Mouse (Mus musculus) E14TG2a.4 (cell line): ENCODE measurements around the gene Ces1d.
"Not testable (repeated sequence)": the region's sequence is repeated elsewhere in the genome, so short reads cannot be mapped to it uniquely, and the experiment has no call there.

Experiments used
- H3K27me3 ChIP-seq: 2 replicates; pipeline ENCODE4 v1.6.1; 2014; ENCODE audit warnings: low read length, control low read depth; ENCODE audit not compliant: insufficient read depth
- H3K36me3 ChIP-seq: 2 replicates; pipeline ENCODE4 v1.6.1; 2014; ENCODE audit warnings: low read length, control low read depth; ENCODE audit not compliant: insufficient read depth
- H3K4me1 ChIP-seq: replicated peaks from 2 replicates; pipeline ENCODE4 v1.6.1; 2014; ENCODE audit warnings: low read depth, low read length, control low read depth
- H3K4me3 ChIP-seq: replicated peaks from 2 replicates; pipeline ENCODE4 v1.5.1; 2014; ENCODE audit warnings: mild to moderate bottlenecking, low read length
- H3K9me3 ChIP-seq: 2 replicates; pipeline ENCODE4 v1.6.1; 2014; ENCODE audit warnings: low read length, control low read depth
- CTCF ChIP-seq: conservative IDR thresholded peaks from 2 replicates; pipeline ENCODE4 v1.5.1; 2014; ENCODE audit warnings: low read length
- NANOG ChIP-seq: IDR thresholded peaks from 2 replicates; pipeline ENCODE4 v1.6.1; 2014; ENCODE audit warnings: borderline replicate concordance, low read length, mixed read lengths
- POU5F1 ChIP-seq: IDR thresholded peaks from 2 replicates; pipeline ENCODE4 v1.6.1; 2014; ENCODE audit warnings: low read length, borderline replicate concordance

The Ces1d gene

DNA sequence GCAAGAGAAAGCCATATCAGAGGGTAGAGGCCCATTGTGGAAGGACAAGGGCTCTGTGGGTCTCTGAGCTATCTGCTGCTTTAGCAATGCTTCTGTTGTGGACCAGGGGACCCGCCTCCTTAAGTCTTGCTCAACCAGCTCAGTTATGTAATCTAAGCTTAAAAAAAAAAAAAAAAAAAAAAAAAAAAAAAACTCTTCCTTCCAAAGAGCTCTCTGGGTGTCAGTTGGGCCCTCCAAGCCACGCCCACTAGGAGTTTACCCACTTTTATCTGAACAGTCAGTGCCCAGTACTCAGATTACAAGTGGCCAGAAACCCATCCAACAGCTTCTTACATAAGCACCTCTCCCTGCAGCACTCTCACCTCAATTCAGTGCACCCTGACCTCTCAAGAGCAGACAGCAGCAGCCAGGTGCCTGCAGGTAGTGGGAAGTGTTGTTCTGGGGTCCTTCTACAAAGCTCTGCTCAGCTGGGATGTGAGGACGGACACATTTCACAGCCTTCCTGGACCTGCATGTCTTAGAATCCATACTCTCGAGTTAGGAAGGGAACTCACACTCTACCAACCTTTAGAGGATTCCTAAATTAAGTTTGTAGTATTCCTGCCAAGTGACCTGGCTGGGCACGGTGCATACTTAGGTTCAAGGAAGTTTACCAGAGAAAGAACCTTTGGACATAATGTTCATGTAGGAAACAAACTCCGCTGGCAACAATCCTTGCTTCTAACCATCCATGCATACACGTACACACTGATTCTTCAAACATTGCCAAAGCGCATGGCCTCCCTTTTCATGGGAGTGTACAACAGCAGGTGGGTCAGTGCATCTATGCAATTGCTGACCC lies at the start of gene Ces1d:
Ces1d (minus strand) TSS at position 154 of the 841 bp plus-strand sequence.
- Histone ChIP-seq H3K36me3 (no peaks in the 10 kb centered on the region), H3K4me3 (no peak within 1 kb of the TSS)

DNA sequence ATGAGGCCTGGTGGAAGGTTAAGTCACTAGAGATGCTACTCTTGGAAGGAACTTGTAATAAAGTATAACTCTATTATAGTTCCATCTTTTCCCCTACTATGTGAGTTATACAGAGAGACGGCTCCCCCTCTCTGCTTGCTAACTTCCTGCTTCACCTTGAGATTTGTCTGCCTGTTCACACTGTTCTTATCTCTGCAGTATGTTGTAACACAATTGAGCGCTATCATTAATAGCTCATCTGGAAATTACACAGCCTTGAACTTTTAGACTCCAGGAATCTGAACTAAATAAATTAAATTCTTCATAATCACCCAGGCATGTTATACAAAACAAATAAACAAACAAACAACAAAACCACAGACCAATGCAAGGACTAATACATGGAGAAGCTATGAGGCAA lies 48.4 kb upstream of the Ces1d start:
- H3K4me3 ChIP-seq, result no peak overlapping the region
- H3K27me3 ChIP-seq, result no peaks in the 10 kb centered on the region
- TF ChIP-seq POU5F1, result no peak
- TF ChIP-seq CTCF, result no peak
- no peak for TF ChIP-seq NANOG
- H3K9me3 ChIP-seq, result no peaks in the 10 kb centered on the region
- H3K36me3 ChIP-seq, result no peaks in the 10 kb centered on the region
- no peaks in the 10 kb centered on the region for H3K4me1 ChIP-seq

More for the DNA sequence above, at the start of gene Ces1d:
- Histone ChIP-seq H3K9me3 (no peaks in the 10 kb centered on the region), H3K27me3 (no peaks in the 10 kb centered on the region), H3K4me1 (no peaks in the 10 kb centered on the region)
- TF ChIP-seq POU5F1 (no peak), CTCF (no peak), NANOG (no peak)

DNA sequence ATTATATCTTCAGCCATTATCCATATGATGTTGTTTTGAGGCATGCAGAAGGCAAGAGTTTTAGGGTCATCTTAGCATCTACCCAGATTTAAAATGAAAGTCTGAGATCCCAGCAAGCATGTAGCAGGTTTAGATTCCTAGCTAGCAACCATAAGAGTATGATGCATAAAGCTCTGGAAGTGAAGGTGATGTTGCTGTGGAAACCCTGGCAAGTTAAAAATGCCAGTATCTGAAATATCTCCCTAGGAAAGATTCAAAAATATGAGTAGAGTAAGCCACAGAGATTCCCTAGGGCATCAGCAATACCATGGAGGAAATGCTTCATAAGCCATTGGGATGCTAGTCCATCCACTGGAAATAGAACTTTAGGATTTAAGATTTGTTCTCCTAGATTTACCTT lies 42.2 kb upstream of the Ces1d start:
- Histone ChIP-seq H3K4me3 (no peak overlapping the region), H3K27me3 (no peaks in the 10 kb centered on the region), H3K36me3 (no peaks in the 10 kb centered on the region), H3K9me3 (peaks cover 22% of the 10 kb centered on the region), H3K4me1 (no peaks in the 10 kb centered on the region)
- TF ChIP-seq POU5F1, result no peak
- TF ChIP-seq NANOG, result no peak
- no peak for TF ChIP-seq CTCF

DNA sequence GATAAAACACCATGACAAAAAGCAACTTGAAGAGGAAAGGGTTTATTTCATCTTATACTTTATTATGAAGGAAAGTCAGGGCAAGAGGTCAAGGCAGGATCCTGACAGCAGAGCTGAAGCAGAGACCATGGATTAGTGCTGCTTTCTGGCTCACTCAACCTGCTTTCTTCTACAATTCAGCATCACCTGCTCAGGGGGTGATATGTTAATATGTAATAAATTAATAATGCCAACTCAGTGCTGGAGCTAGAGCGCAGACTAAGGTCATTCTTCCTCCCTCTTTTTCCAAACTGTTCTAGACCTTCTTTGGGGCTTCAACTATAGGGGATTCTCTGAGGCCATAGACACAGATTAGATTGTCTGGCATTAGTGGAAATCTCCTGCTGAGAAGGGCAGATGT lies 38.0 kb upstream of the Ces1d start:
- Histone ChIP-seq H3K27me3 (no peaks in the 10 kb centered on the region), H3K4me3 (no peak overlapping the region), H3K4me1 (no peaks in the 10 kb centered on the region), H3K9me3 (peaks cover 22% of the 10 kb centered on the region), H3K36me3 (no peaks in the 10 kb centered on the region)
- TF ChIP-seq CTCF, result no peak
- no peak for TF ChIP-seq NANOG
- no peak for TF ChIP-seq POU5F1

GRCm38 (mm10) chr8:93234706-93235105 lies 37.1 kb upstream of the Ces1d start:
- Histone ChIP-seq H3K4me1 (no peaks in the 10 kb centered on the region), H3K9me3 (peaks cover 22% of the 10 kb centered on the region), H3K4me3 (no peak overlapping the region), H3K27me3 (no peaks in the 10 kb centered on the region), H3K36me3 (no peaks in the 10 kb centered on the region)
- TF ChIP-seq CTCF (no peak), POU5F1 (no peak)

DNA sequence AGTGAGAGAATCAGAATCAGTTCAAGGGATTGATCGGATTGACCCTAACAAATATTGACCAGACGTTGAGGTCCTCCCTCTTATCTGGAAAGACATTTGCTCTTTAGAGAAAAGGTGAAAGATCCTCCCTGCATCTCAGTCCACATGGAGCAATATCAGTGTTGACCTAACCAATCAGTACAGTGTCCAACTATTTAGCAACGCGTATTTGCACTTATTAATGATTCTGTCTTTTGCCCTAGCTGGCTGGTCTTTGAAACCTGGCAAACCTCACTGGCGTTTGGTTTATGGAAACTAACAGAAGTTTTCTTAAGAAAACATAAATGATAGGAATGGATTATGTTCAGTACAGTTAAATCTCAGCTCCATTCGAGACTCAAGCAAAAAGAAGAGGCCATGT lies 36.4 kb upstream of the Ces1d start:
- no peaks in the 10 kb centered on the region for H3K27me3 ChIP-seq
- no peaks in the 10 kb centered on the region for H3K36me3 ChIP-seq
- no peak for TF ChIP-seq NANOG
- no peak for TF ChIP-seq CTCF
- no peak for TF ChIP-seq POU5F1
- H3K9me3 ChIP-seq, result peaks cover 21% of the 10 kb centered on the region
- no peaks in the 10 kb centered on the region for H3K4me1 ChIP-seq
- no peak overlapping the region for H3K4me3 ChIP-seq

DNA sequence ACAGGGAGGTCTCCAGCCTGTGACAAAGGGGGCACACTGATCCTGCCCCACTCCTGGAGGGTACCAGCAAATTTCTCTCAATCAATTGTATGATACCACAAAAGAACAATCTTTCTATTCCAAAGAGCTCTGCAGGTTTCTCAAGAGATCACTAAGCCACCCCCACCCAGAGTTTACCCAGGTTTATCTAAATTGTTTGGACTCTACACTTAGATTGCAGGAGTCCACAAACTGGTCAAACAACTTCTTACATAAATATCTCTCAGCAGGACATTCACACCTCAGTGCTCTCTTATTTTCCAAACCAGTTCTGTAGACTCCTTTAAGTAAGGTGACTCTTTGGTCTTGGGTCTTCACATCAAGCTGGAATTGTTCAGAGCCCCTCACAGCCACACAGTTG lies 31.8 kb upstream of the Ces1d start, which contains the start of gene Ces1e:
Ces1e (minus strand) TSS at position 174 of the 400 bp plus-strand sequence.
- H3K4me3 ChIP-seq, result no peak within 1 kb of the TSS
- H3K36me3 ChIP-seq, result no peaks in the 10 kb centered on the region
- H3K27me3 ChIP-seq, result no peaks in the 10 kb centered on the region
- H3K9me3 ChIP-seq, result no peaks in the 10 kb centered on the region
- TF ChIP-seq NANOG (no peak), CTCF (no peak), POU5F1 (no peak)
- H3K4me1 ChIP-seq, result no peaks in the 10 kb centered on the region

DNA sequence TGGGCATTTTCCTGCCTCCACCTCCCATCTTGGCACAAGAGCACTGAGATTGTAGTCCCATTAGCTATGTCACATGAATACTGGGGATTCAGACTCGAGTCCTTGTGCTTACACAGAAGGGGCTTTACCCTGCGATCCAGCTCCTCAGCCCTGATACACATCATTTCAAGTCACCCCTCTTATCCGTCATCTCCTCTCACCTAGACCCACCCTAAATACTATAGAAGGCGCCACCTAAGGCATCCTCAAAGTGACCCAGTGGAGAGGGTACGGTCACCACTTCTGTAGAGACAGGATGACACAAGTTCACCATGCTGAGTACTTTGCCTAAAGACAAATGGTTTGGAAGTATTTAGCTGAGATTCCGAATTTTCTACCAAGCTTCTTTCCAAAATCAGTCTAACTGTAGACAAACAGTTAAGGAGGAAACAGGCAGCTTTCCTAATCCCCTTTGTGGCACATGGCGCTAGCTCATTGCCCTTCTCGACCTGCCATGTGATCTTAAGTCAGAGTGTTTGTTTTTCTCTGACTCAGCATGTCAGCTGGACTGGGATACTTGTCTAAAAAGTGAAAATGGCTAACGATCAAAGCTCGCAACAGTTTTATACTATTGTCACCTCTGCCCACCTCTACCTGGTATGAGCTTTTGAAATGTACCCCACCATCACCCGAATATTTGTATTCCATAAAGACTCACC lies 31.2 kb upstream of the Ces1d start:
- TF ChIP-seq POU5F1 (no peak), CTCF (no peak), NANOG (no peak)
- no peaks in the 10 kb centered on the region for H3K36me3 ChIP-seq
- no peaks in the 10 kb centered on the region for H3K9me3 ChIP-seq
- H3K4me3 ChIP-seq, result no peak overlapping the region
- no peaks in the 10 kb centered on the region for H3K4me1 ChIP-seq
- H3K27me3 ChIP-seq, result no peaks in the 10 kb centered on the region

GRCm38 (mm10) chr8:93226471-93226870 lies 28.8 kb upstream of the Ces1d start:
- H3K9me3 ChIP-seq, H3K36me3 ChIP-seq, H3K4me1 ChIP-seq, H3K4me3 ChIP-seq, H3K27me3 ChIP-seq: not testable (repeated sequence)
